Mouse (Mus musculus) mature B cell (primary cell): Measurements from ENCODE around the gene Olfr1076.
"Not testable (repeated sequence)": the region's sequence is repeated elsewhere in the genome, so short reads cannot be mapped to it uniquely, and the experiment has no call there.

Experiments
- in situ Hi-C: fragments of 300-500 bp; cut with MboI; formaldehyde crosslinking; loops from 2 replicates; pipeline ENCODE4 v1.14.3; 2019

Olfr1076 gene

GRCm38 (mm10) chr2:86508161-86508560 lies at the start of gene Olfr1076:
TSS of gene Olfr1076 (plus strand) at chr2:86508461.
- in situ Hi-C loops: no loop called here

GRCm38 (mm10) chr2:86460434-86460833 lies 47.8 kb upstream of the Olfr1076 start:
- in situ Hi-C loops: no loop called here

GRCm38 (mm10) chr2:86464442-86465109 lies 43.7 kb upstream of the Olfr1076 start:
- in situ Hi-C loops: no loop called here

- in situ Hi-C loops: no loop called here
Measured at GRCm38 (mm10) chr2:86487286-86487685, 21.0 kb upstream of the Olfr1076 start, which contains the start of gene Olfr228. TSS of gene Olfr228 (minus strand) at chr2:86487386.

GRCm38 (mm10) chr2:86530991-86531390 lies 22.7 kb downstream of the Olfr1076 start:
- in situ Hi-C loops: no loop called here

- in situ Hi-C loops: no loop called here
Measured at GRCm38 (mm10) chr2:86542380-86542779, 34.1 kb downstream of the Olfr1076 start, which contains the start of gene Olfr1079. TSS of gene Olfr1079 (minus strand) at chr2:86542480.

- in situ Hi-C loops: not testable (repeated sequence)
Measured at GRCm38 (mm10) chr2:86558135-86558534, 49.9 kb downstream of the Olfr1076 start, which contains the start of gene Olfr1080. TSS of gene Olfr1080 (minus strand) at chr2:86558235.
